Mouse (Mus musculus): ENCODE measurements around the gene Wdr24.
A peak's percentile ranks its signal among the peaks of the same experiment; 100 is the strongest.

DNA sequence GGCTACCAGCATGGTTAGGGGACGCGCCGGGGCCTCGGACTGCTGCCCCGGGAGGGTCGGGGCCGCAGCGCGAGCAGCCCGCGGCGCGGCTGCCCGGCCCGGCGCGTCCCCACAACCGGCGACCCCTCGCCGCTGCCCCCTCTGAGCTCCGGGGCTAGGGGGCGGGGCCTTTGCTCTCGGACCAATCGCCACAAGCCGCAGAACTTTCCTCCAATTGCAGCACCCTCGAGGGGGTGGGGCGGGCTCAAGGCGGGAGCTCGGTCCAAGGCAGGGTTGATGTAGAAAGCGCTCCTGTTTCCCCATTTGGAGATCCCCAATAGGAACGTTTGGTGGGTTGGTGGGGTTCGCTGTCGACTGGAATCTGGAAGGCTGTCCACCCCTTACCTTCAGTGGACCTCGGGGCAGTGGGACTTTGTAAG, 26.5 kb upstream of the Wdr24 start, which contains the start of gene Metrn:
- TF ChIP-seq CTCF (IDR thresholded peaks at IDR 0.05; ENCODE audit: control insufficient read depth, insufficient read depth, insufficient replicate concordance, low read depth, low read length) (no peak), POLR2A (IDR thresholded peaks at IDR 0.05; ENCODE audit: control insufficient read depth, low read depth, low read length) (peak; percentile 12; the same call in 1 of the 2 replicates)

Data from testis, adult 2 months (tissue).